Mouse (Mus musculus) adrenal gland, postnatal 25 days (tissue): ENCODE measurements around the gene Pgm2. TPM values are rescaled to one million over a fixed set of nuclear protein-coding genes. Genes with fewer than 3 reads are reported as not detected.

ENCODE experiments used
- microRNA-seq, 2 experiments: library from miRNA; unstranded; fragments of <30 nt; microRNA quantifications; one replicate each; pipeline ENCODE4 v1.2.0; 2021
- total RNA-seq: library from RNA; stranded (reverse); gene quantifications from 2 replicates; pipeline ENCODE4 v1.2.3, GENCODE M21; 2021

The Pgm2 gene
- total RNA-seq, 1 experiment from 2014 or later, result 16.1 TPM

Small RNA genes lying within 50 kb of the gene (microRNA-seq; reads per million reads assigned to microRNA genes)
- gene Gm22395 (0 reads per million in 2 experiments), gene Gm23967 (0 reads per million in 2 experiments)

Other genes starting within 250 kb of the Pgm2 start
- 47.8 and 50.3 TPM in 2 replicates for gene Rell1, start 124.1 kb upstream of the Pgm2 start, total RNA-seq
- 10.8 and 11.2 TPM in 2 replicates for gene Tbc1d1, start 63.4 kb downstream of the Pgm2 start, total RNA-seq